Mouse (Mus musculus) lung, adult 2 months (tissue): Measurements from ENCODE around the gene Ankfy1.

Experiments used
- CTCF ChIP-seq: fragments of 200-500 bp; IDR thresholded peaks from 2 replicates; pipeline ENCODE4 v1.5.1; 2011; ENCODE audit warnings: mild to moderate bottlenecking, low read length, control low read depth; ENCODE audit not compliant: insufficient read depth
- POLR2A ChIP-seq: fragments of 200-500 bp; IDR thresholded peaks from 2 replicates; pipeline ENCODE4 v1.6.1; 2011; ENCODE audit warnings: low read depth, mild to moderate bottlenecking, control low read depth, low read length, borderline replicate concordance; ENCODE audit errors: extremely low read depth

DNA sequence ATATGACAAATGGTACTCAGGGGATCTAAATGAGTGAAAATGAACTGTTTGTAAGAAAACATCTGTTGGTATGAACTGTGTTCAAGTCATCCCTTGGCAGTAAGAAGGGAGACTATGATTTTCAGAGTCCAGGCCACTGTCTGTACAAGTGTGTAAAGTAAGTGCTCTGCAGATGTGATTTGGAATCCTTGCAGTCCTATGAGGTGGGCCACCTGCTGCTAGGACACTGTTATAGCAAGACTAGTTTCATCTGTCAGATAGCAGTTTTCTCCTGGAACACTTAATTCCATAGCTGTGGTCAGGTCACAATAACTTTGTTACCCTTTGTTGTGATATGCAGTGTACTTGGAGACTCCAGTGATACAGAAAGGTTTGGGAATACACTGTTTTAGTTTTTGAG lies 36.2 kb downstream of the Ankfy1 start:
- TF ChIP-seq POLR2A (no peak), CTCF (no peak)
